Mouse (Mus musculus): ENCODE data around the gene Arhgap6.

Gene Arhgap6

GRCm38 (mm10) chrX:168980370-168980769 is 185.5 kb downstream of the Arhgap6 start:
- DNase-seq (ENCODE audit: low spot score) = no peak

- no peak for DNase-seq (ENCODE audit: low spot score)
These were observed 212.2 kb downstream of the Arhgap6 start for GRCm38 (mm10) chrX:169007066-169007465.

- DNase-seq (ENCODE audit: low spot score) = no peak
These were observed 217.8 kb downstream of the Arhgap6 start for GRCm38 (mm10) chrX:169012701-169013100.

DNA sequence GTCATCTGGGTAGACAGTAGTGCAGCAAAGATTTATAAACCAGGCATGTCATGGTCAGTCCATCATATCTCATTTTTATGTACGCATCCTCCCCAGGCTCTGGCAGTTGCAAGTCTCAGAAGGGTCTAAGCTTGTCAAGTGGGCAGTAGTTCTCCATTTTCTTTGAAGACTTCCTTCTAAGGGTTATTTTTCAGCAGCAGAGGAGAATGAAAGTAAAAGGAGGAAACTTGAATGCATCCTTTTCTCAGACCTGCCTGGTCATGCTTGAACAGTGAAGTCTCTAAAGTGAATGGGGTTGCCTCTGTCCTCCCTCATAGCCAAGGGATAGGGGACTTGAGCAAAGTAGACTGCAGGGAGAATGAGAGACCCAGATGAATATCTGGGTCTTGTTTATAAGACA is 239.5 kb downstream of the Arhgap6 start:
- DNase-seq (ENCODE audit: low spot score) = no peak

DNA sequence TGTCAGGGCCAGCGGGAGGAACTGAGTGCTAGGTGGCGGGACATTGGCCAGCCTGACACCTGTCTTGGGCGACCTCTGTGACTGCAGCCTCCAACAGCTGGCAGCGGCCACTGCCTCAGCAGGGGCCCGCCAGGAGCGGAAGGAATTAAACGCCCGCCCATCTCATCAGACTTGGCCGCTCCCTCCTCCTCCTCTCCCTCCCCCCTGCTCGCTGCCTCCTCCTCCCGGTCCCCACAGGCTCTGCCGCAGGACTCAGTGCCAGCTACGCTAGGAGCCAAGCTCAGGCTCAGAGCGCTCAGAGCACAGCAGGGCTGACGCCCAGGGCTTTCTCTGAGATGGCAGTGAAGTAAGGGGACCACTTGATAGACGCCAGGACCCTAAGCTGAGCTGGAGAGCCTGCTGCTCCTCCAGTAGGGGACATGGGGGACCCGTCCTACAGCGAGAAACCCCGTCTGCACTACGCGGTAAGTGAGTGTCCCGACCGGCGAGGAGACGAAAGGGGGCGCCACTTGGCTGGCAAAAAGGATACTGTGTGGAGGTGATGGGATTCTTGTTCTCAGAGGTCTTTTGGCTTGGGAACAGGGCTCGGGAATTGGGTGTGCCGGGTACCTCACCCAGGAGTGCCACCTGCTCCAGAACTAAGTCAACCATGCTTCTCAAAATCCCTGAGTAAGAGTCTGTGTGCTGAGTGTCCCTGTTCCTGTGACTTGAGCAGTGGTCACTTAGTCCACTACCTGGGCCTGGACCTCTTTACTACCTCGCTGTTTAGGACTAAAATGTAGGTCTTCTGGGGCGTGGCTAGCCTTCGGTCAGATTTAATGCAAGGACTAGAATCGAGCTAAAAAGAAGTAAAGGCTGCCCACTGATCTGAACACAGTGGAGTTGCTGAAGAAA is 241.8 kb downstream of the Arhgap6 start:
- no peak for DNase-seq (ENCODE audit: low spot score)

GRCm38 (mm10) chrX:169037401-169037800 is 242.5 kb downstream of the Arhgap6 start:
- DNase-seq (ENCODE audit: low spot score) = no peak

DNA sequence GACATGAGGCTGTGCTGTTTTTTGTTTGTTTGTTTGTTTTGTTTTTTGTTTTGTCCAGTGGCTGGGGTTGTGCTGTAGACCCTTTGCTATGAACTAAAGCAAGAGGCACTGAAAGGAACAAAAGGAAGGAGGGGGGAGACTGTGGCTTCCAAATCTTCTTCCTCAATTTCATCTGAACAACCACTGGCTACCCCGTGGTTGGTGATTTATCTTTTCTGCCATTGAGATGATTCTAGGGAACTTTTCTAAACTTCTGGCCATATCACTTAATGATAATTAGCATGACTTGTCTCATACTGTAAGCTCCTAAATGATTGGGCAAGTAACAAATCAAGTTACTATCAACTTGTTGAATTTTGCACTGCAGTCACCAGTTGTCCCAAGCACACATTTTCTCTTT is 249.0 kb downstream of the Arhgap6 start:
- no peak for DNase-seq (ENCODE audit: low spot score)

DNA sequence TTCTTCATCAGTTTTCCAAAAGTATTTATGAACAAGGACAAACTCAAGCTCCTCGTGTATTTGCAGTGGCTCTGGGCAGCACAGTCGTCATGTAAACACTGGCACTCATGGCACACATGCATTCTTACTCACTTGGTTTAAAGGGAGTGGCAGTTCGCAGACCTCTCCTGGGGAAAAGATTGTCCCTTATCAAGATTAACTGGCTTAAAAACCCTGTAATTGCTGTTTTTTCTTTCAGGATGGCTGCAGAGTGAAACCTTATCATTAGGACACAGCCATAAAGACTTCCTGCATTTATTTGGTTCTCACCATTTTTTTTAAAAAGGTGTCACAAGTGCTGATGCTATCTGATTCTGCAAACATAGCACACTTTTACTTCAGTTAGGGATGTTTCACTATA is 252.7 kb downstream of the Arhgap6 start:
- no peak for DNase-seq (ENCODE audit: low spot score)

DNA sequence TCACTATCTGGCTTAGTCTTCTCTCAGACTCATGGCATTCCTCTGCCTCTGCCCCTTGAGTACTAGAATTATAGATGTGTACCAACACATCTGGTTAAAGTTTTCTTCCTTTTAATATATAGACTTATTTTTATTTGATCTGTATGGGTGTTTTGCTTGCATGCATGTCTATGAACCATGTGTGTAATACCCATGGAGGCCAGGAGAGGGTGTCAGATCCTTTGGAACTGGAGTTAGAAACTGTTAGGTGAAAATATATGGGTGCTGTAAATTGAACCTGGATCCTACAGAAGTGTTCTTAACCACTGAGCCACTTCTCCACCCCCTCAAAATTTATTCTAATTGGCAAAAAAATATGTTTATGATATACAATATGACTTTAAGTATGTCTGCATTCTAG is 254.7 kb downstream of the Arhgap6 start:
- DNase-seq (ENCODE audit: low spot score) = no peak

DNA sequence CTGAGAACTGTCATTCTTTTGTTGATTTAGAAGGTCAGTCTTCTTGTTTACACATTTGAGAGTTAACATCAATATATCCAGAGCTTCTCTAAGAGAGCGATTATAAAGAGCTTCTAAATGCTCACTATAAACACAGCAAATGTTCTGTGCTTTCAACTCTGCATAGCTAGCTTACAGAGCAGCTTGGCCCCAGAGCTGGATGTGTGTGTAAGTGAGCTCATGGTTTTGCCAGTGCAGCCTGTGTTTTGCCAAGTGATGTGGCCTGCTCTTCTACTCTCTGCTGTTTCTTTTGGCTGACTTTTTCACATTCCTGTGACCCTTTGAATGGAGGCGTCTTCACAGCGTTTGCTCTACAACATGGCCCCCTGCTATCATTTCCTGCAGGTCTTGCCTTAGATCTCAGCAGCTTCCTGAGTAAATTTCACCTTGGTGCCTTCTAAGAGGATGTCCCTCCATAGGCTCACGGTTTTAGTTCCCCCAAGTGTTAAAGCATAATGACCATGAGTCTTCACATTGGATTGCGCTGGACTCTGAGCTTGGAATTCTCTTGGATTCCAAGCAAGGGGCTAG is 259.1 kb downstream of the Arhgap6 start:
- DNase-seq (ENCODE audit: low spot score) = no peak

- no peak for DNase-seq (ENCODE audit: low spot score)
These were observed 267.7 kb downstream of the Arhgap6 start for GRCm38 (mm10) chrX:169062555-169062954.

- DNase-seq (ENCODE audit: low spot score) = no peak
These were observed 270.4 kb downstream of the Arhgap6 start for GRCm38 (mm10) chrX:169065298-169065697.

DNA sequence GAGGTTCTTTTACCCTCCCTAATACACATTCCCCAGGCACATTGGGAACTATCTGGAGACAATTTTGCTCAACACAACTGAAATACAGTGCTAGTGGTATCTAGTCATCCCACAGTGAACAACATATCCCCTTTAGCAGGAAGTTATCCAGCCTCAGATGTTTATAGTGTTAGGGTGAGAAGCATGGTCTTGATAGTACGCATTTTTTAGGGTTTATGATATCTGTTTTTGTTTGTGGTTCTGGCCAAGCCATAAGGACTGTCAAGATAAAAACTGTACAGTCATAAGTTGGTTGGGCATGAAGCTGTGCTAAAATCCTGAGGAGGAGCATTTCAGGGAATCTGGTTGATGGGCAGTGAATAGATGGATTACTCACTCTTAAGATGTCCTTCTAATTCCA is 271.0 kb downstream of the Arhgap6 start:
- DNase-seq (ENCODE audit: low spot score) = no peak

GRCm38 (mm10) chrX:169075020-169075419 is 280.1 kb downstream of the Arhgap6 start:
- DNase-seq (ENCODE audit: low spot score) = no peak

- DNase-seq (ENCODE audit: low spot score) = no peak
These were observed 286.7 kb downstream of the Arhgap6 start for GRCm38 (mm10) chrX:169081609-169082008.

DNA sequence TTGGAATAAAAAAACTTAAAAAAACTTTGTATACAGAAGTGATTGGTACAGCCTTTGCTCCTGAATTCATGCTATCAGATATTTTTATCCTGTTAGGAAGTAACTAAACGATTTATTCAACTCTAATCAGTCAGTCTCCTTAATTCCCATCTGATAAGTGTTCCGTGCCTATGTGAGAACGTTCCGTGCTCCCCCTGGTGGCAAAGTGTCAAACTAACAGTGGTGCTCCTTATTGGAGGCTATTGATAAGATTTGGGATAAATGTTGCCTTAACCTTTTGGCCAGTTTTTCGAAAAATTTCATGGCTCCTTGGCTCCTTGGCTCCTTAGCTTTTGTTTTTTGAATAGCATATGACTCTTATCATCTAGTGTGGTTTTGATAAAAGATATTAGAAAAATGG is 291.0 kb downstream of the Arhgap6 start:
- peak; percentile 5 for DNase-seq (ENCODE audit: low spot score)

- no peak for DNase-seq (ENCODE audit: low spot score)
These were observed 294.3 kb downstream of the Arhgap6 start for GRCm38 (mm10) chrX:169089221-169089620.

DNA sequence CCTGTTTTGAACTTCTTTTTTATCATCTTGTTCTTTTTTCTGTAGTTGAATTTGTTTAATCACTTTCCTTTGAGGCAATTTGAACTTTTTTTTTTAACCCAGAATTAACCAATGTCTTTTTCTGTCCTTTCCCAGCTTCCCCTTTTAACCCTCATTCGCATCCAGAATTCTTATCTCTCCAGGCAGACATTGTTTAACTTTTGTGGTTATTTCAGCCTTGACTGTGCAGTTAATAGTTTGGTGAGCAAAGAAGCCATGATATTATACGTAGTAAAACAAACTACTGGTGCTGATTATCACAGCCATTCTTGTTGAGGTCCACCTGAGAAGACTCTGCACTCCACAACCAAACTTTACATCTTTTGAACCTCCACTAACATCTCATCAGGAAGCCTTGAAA is 299.7 kb downstream of the Arhgap6 start:
- DNase-seq (ENCODE audit: low spot score) = no peak

DNA sequence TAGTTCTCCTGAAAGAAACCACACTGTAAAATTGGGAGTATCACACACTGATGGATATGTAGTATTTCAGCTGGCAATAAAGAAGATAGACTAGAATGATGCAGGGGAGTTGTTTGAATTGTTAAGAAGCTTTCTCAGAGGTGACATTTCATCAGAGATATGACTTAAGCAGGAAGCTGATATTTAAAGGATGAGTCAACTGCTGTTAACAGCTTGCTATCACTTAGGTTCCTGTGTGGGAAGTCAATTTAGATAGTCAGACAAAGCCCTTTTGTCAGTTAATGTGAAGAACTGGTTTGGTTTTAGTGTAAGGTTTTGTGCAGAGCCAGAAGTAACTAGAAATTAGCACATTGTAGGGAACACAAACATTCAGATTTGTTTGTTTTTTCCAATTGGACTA is 300.7 kb downstream of the Arhgap6 start:
- DNase-seq (ENCODE audit: low spot score) = no peak

GRCm38 (mm10) chrX:169102665-169103064 is 307.8 kb downstream of the Arhgap6 start:
- no peak for DNase-seq (ENCODE audit: low spot score)

DNA sequence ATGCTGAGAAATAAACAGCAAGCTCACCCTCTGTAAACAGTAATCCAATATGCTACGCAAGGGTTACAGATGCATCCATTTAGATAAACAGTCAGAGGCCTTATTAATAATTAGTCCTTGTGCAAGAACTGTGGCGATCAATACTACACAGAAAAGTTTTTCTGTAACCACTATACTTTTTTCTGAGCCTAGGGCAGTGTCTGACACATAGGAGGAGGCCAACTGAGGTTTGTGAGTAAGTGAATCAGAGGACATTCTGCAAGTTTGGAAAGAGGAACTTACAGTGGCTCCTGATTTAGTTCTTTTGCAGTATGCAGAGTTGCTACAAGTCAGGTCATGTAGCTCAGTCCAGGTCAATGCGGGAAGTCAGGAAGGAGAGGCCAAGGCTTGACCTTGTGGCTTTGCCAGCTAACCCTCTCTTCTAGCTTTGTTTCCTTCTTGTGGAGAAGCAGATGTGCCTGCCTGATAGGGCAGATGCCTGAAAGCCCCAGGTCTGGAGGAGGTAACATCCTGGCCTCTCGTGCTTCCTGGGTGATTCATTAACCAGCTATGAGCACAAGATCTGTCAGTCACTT is 311.2 kb downstream of the Arhgap6 start:
- no peak for DNase-seq (ENCODE audit: low spot score)

- DNase-seq (ENCODE audit: low spot score) = no peak
These were observed 312.5 kb downstream of the Arhgap6 start for GRCm38 (mm10) chrX:169107372-169107771.

- no peak for DNase-seq (ENCODE audit: low spot score)
These were observed 315.1 kb downstream of the Arhgap6 start for GRCm38 (mm10) chrX:169110031-169110430.

Measured in MN1 (cell line).